Mouse (Mus musculus): Measurements from ENCODE around the gene Cavin2.

- TF ChIP-seq CTCF (IDR thresholded peaks at IDR 0.05; ENCODE audit: extremely low read depth, insufficient read length, insufficient replicate concordance, low read depth, low read length) = no peak
- no peak for TF ChIP-seq POLR2A (IDR thresholded peaks at IDR 0.05; ENCODE audit: low read depth, low read length)
Observed at GRCm38 (mm10) chr1:51265118-51265800, 23.7 kb upstream of the Cavin2 start.
